Comparison of ENCODE assay signal across 8 mouse cellular contexts in genomic region chr11:112783401-112784346, GRCm38 (mm10). TPM values are rescaled to one million over a fixed set of nuclear protein-coding genes. Genes with fewer than 3 reads are reported as not detected.
DNase-seq lines count a peak whose midpoint lies in the region; ATAC-seq and TF ChIP-seq lines count a peak whose summit lies in the region.

No protein-coding gene starts in this region.

- 3% methylated on average over 30 of the region's 42 CpGs for WGBS in lung, postnatal 0 days
- WGBS in hindbrain, embryonic 13.5 days, result 1% methylated on average over 34 of the region's 42 CpGs
- WGBS in midbrain, embryonic 15.5 days, result under 1% methylated on average over 42 of the region's 42 CpGs

- H3K9ac ChIP-seq in lung, postnatal 0 days (replicated peaks; ENCODE audit: low read depth), result peak overlapping the region; percentile 16; the same call in 1 of the 2 replicates
- H3K9ac ChIP-seq in hindbrain, embryonic 13.5 days, result peak overlapping the region; percentile 84
- peak overlapping the region; percentile 62 for H3K9ac ChIP-seq in midbrain, embryonic 15.5 days

- H3K4me2 ChIP-seq in lung, postnatal 0 days (replicated peaks; ENCODE audit: low read depth, low read length), result peak overlapping the region; percentile 71
- peak overlapping the region; percentile 94 for H3K4me2 ChIP-seq in hindbrain, embryonic 13.5 days
- peak overlapping the region; percentile 98 for H3K4me2 ChIP-seq in midbrain, embryonic 15.5 days

- 0 out of 2 replicates have a peak, but pooled peaks cover 8% of the 10 kb centered on the region for H3K27me3 ChIP-seq in lung, postnatal 0 days (replicated peaks; ENCODE audit: insufficient read depth, low read length)
- H3K27me3 ChIP-seq in hindbrain, embryonic 13.5 days, result peaks cover 16% of the 10 kb centered on the region
- H3K27me3 ChIP-seq in midbrain, embryonic 15.5 days (replicated peaks), result peaks cover 3% of the 10 kb centered on the region; the same call in 1 of the 2 replicates

- no peak for ATAC-seq in lung, postnatal 0 days
- ATAC-seq in hindbrain, embryonic 13.5 days (ENCODE audit: low FRiP score), result no peak
- no peak for ATAC-seq in midbrain, embryonic 15.5 days (replicated peaks)
- ATAC-seq in monocyte, adult 5-6 weeks (replicated peaks; ENCODE audit: insufficient number of reproducible peaks, low FRiP score, low TSS enrichment, poor library complexity, severe bottlenecking), result no peak

- no peak overlapping the region for H3K27ac ChIP-seq in lung, postnatal 0 days (ENCODE audit: low read length)
- H3K27ac ChIP-seq in hindbrain, embryonic 13.5 days, result peak overlapping the region; percentile 90
- peak overlapping the region; percentile 77 for H3K27ac ChIP-seq in midbrain, embryonic 15.5 days

- 0 out of 2 replicates have a peak, but pooled peaks have one; percentile 5 for TF ChIP-seq CTCF in lung, postnatal 0 days (IDR thresholded peaks at IDR 0.05)

- peak overlapping the region; percentile 58 for H3K4me3 ChIP-seq in lung, postnatal 0 days (ENCODE audit: low read depth, low read length)
- peak overlapping the region; percentile 70 for H3K4me3 ChIP-seq in hindbrain, embryonic 13.5 days
- H3K4me3 ChIP-seq in midbrain, embryonic 15.5 days, result peak overlapping the region; percentile 57

- H3K9me3 ChIP-seq in lung, postnatal 0 days (ENCODE audit: low read length), result no peaks in the 10 kb centered on the region
- no peaks in the 10 kb centered on the region for H3K9me3 ChIP-seq in hindbrain, embryonic 13.5 days
- no peaks in the 10 kb centered on the region for H3K9me3 ChIP-seq in midbrain, embryonic 15.5 days

- H3K36me3 ChIP-seq in lung, postnatal 0 days (ENCODE audit: insufficient read depth, low read length), result no peaks in the 10 kb centered on the region
- no peaks in the 10 kb centered on the region for H3K36me3 ChIP-seq in hindbrain, embryonic 13.5 days
- H3K36me3 ChIP-seq in midbrain, embryonic 15.5 days (replicated peaks), result no peaks in the 10 kb centered on the region

- H3K4me1 ChIP-seq in lung, postnatal 0 days (ENCODE audit: insufficient read depth, low read depth, low read length), result peaks cover 7% of the 10 kb centered on the region; the same call in 1 of the 2 replicates
- H3K4me1 ChIP-seq in hindbrain, embryonic 13.5 days (replicated peaks), result peaks cover 71% of the 10 kb centered on the region
- H3K4me1 ChIP-seq in midbrain, embryonic 15.5 days, result peaks cover 51% of the 10 kb centered on the region

- TF ChIP-seq EP300 in lung, postnatal 0 days (IDR thresholded peaks at IDR 0.05), result no peak

- DNase-seq in adrenal gland, adult (ENCODE audit: inconsistent age in 2 of 2, low spot score in 1 of 2), result peak; percentile 12 to 57
- DNase-seq in adrenal gland, adult 2 months, result no peak
- peak; percentile 56 for DNase-seq in lung, postnatal 0 days (ENCODE audit: low spot score)
- DNase-seq in lung, postnatal 25 days (ENCODE audit: low spot score), result no peak
- DNase-seq in lung, postnatal 36 days, result no peak

RNA-seq across cellular contexts. Expression of gene Sox9, which starts 1.6 kb away (rescaled TPM):
- 1 to 10 TPM; 2.0 to 4.2 TPM for total RNA-seq in adrenal gland, adult 2 months (2021)
- polyA plus RNA-seq in adrenal gland, adult 2 months (2012; rRNA removed), result 2.9 and 4.0 TPM in 2 replicates
- 8.5 and 9.0 TPM in 2 replicates for polyA plus RNA-seq in lung, postnatal 0 days (2015; fragmentation: Nextera tagmentation; extraction: Ambion mirVana)
- 54.7 and 66.4 TPM in 2 replicates for polyA plus RNA-seq in hindbrain, embryonic 13.5 days (2015; fragmentation: Nextera tagmentation; extraction: Ambion mirVana)
- 43.0 and 49.3 TPM in 2 replicates for polyA plus RNA-seq in midbrain, embryonic 15.5 days (2015; fragmentation: Nextera tagmentation; extraction: Ambion mirVana)
- total RNA-seq in monocyte, adult 5-6 weeks (2017), result not detected in 3 replicates

Comparison
In these comparisons a context has a peak if more than half of its experiments do, and no peak if none do; other contexts are left out.
1. DNase-seq: peak in adrenal gland, adult (2 of 2) and lung, postnatal 0 days (single experiment); none in adrenal gland, adult 2 months (single experiment), lung, postnatal 25 days (single experiment) and lung, postnatal 36 days (single experiment).
2. H3K9ac ChIP-seq: peak in every context shown above with its lines; median percentile 84 in hindbrain, embryonic 13.5 days; 62 in midbrain, embryonic 15.5 days; 16 in lung, postnatal 0 days.
3. Peak in every context shown above with its lines, with median percentiles within 50 percentile points of each other: H3K4me2 ChIP-seq and H3K4me3 ChIP-seq.